Mouse (Mus musculus) lung, adult 18-20 months (tissue): ENCODE data around the gene Ccdc38.

Source experiments
- DNase-seq, 2 experiments: peaks; one replicate each; pipeline ENCODE4 v3.0.0; 2022; ENCODE audit warnings: mixed read lengths in 2 of 2

The Ccdc38 gene

GRCm38 (mm10) chr10:93540431-93541210 lies at the start of gene Ccdc38:
TSS of gene Ccdc38 (plus strand) at chr10:93540632.
- no peak for DNase-seq

DNA sequence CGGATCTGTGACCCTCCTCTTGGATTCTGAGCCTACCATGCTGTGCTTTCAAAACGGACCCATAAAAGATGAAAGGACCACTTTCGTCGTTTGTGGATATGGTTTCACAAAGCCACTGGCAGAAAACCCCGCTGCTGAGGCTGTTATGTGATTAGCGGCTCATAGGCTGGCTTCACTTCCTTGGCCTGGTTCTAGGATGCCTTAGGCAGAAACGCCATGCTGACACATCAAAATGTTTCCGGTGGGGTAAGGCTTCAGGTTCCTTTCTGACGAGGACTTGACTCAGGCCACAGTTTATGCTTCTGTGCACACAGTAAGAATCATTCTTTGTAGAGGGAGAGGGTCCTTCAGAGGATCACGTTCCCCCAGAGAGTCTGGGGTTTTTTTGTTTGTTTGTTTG lies 39.6 kb upstream of the Ccdc38 start:
- no peak for DNase-seq

DNA sequence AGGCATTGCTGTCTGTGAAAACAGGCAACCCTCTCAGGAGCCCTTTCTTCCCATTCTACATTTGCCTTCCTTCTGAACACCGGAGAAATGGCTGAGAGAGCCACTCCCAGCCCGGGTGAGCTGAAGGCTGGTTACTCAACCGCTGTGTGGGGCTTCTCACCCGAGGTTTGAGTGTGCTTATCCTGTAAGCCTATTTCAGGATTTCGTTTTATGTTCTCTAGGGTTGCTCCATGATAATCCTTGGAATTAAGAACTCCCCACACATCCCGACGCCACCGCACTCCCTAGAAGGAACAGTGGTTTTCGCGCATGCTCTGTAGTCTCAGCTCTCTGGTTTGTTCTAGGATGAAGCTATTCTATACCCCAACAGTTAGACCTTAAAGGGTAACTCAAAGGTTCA lies 39.1 kb upstream of the Ccdc38 start:
- DNase-seq: no peak

DNA sequence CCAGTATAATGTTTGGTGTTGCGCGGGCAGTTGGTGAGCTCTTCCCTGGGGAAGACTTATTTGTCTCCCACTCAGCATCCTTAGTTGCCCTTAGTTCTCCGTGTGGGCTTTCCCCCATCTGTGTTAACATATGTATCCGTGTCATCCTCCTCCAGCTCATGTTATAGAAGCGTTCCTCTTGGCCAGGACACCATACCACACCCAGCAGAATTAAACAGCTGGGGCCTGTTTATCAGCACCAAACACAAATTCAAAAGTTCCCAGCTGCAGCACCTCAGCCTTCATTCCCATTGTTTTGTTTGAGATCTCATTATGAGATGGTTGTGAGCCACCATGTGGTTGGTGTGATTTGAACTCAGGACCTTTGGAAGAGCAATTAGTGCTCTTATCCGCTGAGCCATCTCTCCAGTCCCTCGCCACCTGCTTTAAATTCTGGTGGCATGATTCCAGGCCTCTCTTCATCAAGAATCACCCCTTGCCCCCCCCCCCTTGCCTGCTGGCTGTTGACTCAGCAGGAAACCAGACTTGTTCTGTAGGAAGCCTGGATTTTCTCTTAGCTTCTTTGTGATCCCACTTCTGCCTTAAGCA lies 32.0 kb upstream of the Ccdc38 start:
- DNase-seq: no peak

DNA sequence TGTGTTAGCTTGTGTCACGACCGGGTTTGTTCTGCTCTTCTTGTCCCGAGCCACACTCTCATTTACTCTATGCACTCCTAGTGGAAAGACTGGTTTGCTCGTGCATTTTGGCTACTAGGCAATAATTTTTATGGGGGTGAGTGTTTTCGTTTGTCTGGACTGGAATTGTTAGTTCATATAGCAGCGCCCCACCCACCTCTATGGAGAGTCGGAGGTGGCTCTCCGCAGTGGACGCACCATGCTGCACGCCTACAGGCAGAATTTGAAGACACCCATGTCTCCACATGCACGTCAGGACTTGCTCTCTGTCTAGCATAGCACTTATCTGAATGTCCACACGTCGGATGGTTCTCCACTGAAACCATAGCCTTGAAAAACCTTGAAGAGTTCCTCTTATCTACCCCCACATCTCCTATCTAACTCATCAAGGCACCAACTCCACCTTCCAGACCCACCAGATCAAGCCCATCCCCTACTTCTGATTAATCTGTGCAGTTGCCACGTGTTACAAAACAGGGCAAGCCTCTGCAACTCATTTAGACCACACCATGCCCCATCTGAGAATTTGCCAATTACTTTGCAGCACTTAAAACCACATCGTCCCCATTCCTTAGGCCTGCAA lies 30.8 kb upstream of the Ccdc38 start:
- no peak for DNase-seq

DNA sequence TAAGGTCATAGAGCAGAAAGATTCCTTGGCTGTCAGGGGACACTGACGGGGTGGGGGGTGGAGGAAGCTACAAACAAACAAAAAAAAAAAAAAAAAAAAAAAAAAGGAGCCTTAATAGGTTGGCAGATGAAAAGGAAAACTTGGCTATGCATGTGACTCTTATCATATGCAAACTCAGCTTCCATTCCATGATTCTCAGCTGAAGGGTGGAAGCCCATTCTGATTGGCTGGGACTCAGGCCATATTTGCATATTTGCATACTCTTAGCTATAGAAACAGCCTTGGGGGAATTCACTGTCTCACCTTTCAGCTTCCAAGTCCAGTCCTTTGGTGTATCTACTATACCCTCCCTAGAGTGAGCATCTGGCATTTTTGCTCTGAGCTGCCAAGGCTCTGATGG lies 25.0 kb upstream of the Ccdc38 start:
- no peak for DNase-seq

- no peak for DNase-seq
Observed at GRCm38 (mm10) chr10:93515927-93516326, 24.5 kb upstream of the Ccdc38 start.

- DNase-seq: peak in 1 of 2 experiments; percentile 4
Observed at GRCm38 (mm10) chr10:93517754-93518153, 22.7 kb upstream of the Ccdc38 start.

GRCm38 (mm10) chr10:93518186-93518585 lies 22.2 kb upstream of the Ccdc38 start:
- DNase-seq: no peak

GRCm38 (mm10) chr10:93518620-93519019 lies 21.8 kb upstream of the Ccdc38 start:
- DNase-seq: no peak

DNA sequence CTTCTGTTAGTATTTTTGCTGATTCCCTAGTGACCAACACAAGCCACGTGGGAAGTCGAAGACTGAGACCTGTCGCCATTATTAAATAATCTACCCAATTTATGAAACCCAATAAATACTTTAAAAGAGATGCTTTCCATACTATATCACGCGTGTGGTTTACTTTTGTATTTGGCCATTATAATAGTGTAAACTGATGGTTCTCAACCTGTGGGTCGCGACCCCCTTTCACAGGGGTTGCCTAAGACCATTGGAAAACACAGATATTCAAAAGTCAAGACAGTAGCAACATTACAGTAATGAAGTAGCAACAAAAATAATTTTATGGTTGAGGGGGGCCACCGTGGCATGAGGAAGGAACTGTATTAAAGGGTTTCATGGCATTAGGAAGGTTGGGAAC lies 21.3 kb upstream of the Ccdc38 start:
- DNase-seq: no peak

DNA sequence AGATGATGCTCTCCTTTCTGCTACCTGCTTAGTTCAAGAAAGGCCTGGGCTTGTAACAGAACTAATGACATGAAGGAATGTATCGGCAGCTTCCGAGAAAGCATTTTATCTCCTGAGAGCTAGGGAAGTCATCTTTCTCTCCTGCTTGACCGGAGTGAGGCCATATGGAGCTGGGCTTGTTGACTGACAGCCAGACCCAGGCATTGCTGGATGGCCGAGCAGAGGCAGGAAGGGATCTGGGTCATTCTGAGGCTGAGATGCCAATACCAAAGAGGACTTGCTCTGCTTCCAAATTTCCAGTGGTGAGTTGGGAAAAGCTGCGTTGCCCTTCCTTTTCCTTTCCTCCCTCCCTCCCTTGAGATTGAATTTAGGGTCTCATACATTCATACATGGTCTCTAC lies 20.7 kb upstream of the Ccdc38 start:
- no peak for DNase-seq

GRCm38 (mm10) chr10:93520994-93521393 lies 19.4 kb upstream of the Ccdc38 start:
- DNase-seq: no peak

- DNase-seq: no peak
Observed at GRCm38 (mm10) chr10:93525329-93525728, 15.1 kb upstream of the Ccdc38 start.

DNA sequence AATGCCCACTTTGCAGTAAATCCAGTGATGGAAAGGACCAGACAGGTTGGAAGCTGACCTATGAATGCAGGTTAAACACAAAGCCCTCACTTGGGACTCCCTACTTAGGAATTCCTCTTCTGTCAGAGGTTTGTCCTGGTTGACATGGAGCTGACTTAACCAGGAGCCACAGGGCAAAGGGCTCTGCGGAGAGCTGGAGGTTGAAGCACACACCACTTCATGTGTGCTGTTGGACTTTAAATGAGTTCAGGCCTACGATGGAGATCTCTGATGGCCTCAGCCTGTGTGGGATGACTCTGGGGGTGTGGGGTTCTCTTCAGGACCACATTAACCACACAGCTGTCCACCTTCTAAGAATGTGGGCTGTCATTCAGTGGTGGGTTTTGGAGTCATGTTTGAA lies 2.1 kb upstream of the Ccdc38 start:
- DNase-seq: no peak

- no peak for DNase-seq
Observed at GRCm38 (mm10) chr10:93538818-93539217, 1.6 kb upstream of the Ccdc38 start.

GRCm38 (mm10) chr10:93539775-93540430 lies 529 bp upstream of the Ccdc38 start, which contains the start of gene Amdhd1:
TSS of gene Amdhd1 (minus strand) at chr10:93540033.
- peak; percentile 84 to 91 for DNase-seq

- DNase-seq: no peak
Observed at GRCm38 (mm10) chr10:93541585-93541984, 1.2 kb downstream of the Ccdc38 start.

DNA sequence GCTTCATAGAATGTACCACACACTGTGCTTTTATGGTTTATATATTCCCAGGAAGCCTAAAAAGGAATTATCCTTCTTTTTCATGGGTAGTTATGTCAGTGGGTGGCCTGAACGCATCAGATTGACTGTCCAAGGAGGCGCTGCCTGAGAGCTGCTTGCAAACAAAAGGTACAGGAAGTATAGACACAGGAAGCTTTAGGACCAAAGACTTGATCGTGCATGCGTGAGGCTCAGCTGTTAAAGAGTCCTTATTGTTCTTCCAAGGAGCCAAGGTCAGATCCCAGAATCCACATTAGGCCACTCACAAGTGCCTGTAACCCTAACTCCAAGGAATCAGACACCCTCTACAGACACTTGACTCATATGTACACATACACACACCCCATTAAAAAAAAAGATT lies 1.9 kb downstream of the Ccdc38 start:
- DNase-seq: no peak

DNA sequence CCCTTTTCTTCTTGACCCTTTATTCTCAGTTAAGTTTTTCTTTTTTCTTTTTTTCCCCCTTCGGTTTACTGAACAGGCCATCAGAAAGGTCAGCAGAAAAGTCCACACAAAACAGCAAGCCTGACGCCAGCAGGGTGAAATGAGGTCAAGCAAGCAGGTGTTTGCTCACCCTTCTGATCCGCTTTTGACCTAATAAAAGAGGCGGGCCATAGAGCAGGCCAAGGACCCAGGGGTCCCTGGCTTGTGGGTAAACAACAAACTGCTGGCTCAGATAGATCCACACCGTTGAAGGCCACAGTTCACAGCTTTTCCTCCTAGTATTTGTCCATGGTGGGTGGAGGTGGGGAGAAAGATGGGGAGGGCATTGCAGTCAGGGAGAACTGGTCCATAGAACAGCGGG lies 2.7 kb downstream of the Ccdc38 start:
- DNase-seq: no peak

GRCm38 (mm10) chr10:93544172-93544571 lies 3.7 kb downstream of the Ccdc38 start:
- DNase-seq: no peak

- DNase-seq: no peak
Observed at GRCm38 (mm10) chr10:93547741-93548270, 7.4 kb downstream of the Ccdc38 start.

DNA sequence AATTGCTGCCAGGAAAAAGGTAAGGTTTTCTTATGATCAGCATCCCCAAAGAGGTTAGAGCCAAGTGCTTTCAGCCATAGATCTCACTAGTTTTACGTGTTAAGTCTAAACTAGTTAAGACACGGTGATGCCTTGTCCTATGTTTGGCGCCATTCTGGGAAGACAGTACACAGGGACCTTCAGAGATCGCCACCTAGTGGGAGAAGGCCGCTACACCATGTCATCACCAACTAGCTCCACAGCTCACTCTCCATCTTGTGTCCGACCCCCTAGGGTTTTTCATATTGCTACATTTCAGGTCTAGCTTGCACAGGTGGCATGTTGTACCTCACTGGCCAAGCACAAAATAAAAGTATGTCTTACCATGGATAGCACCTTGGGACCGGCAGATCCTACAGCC lies 8.6 kb downstream of the Ccdc38 start:
- DNase-seq: peak; percentile 68 to 71
